Mouse (Mus musculus) hindlimb bud, embryonic 11.5 days (tissue): ENCODE measurements around the gene Golt1b.
A peak's percentile ranks its signal among the peaks of the same experiment; 100 is the strongest.
"Not testable (repeated sequence)": the region's sequence is repeated elsewhere in the genome, so short reads cannot be mapped to it uniquely, and the experiment has no call there.

Experiments
- DNase-seq: peaks from one replicate; pipeline ENCODE4 v3.0.0-alpha.2; 2012; ENCODE audit warnings: low read depth, low spot score; ENCODE audit errors: extremely low spot score

The Golt1b gene

GRCm38 (mm10) chr6:142387011-142387754 lies at the start of gene Golt1b, which contains the start of gene Recql:
Gene Golt1b, plus strand, starts transcription at chr6:142387221.
Gene Recql, minus strand, starts transcription at chr6:142387087.
- DNase-seq: peak; percentile 81

GRCm38 (mm10) chr6:142338961-142339360 lies 48.1 kb upstream of the Golt1b start:
- DNase-seq: no peak

GRCm38 (mm10) chr6:142339576-142339975 lies 47.4 kb upstream of the Golt1b start:
- DNase-seq: no peak

GRCm38 (mm10) chr6:142343561-142343960 lies 43.5 kb upstream of the Golt1b start:
- DNase-seq: no peak

GRCm38 (mm10) chr6:142345440-142346038 lies 41.5 kb upstream of the Golt1b start, which contains the start of gene Pyroxd1:
Gene Pyroxd1, plus strand, starts transcription at chr6:142345654.
- DNase-seq: peak; percentile 79

GRCm38 (mm10) chr6:142346181-142347110 lies 40.6 kb upstream of the Golt1b start:
- DNase-seq: no peak

- DNase-seq: no peak
These were observed 39.3 kb upstream of the Golt1b start for GRCm38 (mm10) chr6:142347431-142348385.

GRCm38 (mm10) chr6:142352099-142352498 lies 34.9 kb upstream of the Golt1b start:
- not testable (repeated sequence) for DNase-seq

- no peak for DNase-seq
These were observed 29.9 kb upstream of the Golt1b start for GRCm38 (mm10) chr6:142357106-142357505.

- DNase-seq: no peak
These were observed 25.0 kb upstream of the Golt1b start for GRCm38 (mm10) chr6:142362036-142362435.

DNA sequence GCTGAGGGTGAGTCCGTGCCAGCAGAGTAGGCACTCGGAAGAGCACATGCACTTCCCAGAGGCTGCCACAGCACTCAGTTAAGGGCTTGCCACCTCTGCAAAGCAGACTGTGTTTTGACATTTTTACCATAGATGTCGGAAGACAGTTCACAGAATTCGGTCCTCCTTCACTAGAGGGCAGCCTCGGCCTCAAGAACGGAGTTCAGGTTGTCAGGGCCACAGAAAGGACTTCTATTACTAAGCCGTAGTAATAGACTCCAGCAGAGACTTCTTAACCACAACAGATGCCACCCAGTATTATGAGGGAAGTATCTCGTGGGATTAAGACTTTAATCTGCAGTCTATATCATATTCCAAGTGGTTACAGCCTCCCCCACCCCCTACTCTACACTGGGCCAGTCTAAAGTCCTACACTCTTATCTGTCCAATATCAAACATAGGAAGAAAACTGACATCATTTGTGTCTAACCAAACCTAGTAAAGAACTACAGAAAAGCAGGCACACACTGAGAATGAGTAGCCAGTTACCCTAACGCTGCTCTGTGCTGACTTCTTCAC lies 23.9 kb upstream of the Golt1b start:
- DNase-seq: no peak

- DNase-seq: no peak
These were observed 21.1 kb upstream of the Golt1b start for GRCm38 (mm10) chr6:142365742-142366472.

DNA sequence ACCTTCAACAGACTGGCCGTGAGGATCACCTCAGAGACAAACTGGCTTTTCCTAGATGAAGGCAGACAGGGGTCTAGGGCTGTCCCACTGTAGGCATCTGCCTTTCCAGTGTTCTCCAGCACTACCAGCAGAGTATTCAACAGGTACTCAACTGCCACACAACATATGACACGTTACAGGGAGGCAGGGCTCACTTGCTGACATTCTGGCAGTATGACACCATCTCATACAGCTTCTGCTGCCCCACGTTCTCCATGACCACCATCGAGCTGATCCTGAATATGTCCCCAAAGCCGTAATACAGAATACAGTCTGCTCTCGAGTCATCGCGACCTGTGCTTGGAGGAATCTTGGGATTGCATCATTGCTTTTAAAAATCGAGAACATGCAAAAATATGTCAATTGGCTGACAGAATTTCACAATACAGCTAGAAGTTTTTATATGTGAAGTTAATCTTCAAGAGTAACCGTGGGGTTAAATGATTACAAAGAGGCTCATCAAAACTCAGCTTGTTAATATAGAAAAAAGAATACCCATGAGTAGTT lies 20.5 kb upstream of the Golt1b start:
- no peak for DNase-seq

GRCm38 (mm10) chr6:142367565-142367964 lies 19.5 kb upstream of the Golt1b start:
- DNase-seq: no peak

GRCm38 (mm10) chr6:142369568-142369967 lies 17.5 kb upstream of the Golt1b start:
- DNase-seq: no peak

DNA sequence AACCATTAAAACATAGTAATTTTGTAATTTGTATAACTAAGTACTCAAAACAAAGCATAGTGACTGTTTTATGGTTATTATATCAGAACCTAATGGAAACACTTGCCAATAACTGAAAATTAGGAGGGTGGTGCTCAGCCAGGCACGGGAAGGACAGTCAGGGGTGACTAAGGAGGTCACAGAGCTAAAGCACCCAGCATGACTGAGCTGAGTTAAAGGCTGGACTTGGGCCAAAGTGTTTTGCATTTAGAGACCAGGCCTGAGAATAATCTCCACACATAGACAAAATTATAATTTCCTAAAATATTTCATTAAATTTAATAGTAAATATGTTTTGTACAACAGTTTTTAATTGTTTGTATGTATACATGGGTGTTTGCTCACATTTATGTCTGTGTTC lies 9.9 kb upstream of the Golt1b start:
- no peak for DNase-seq

DNA sequence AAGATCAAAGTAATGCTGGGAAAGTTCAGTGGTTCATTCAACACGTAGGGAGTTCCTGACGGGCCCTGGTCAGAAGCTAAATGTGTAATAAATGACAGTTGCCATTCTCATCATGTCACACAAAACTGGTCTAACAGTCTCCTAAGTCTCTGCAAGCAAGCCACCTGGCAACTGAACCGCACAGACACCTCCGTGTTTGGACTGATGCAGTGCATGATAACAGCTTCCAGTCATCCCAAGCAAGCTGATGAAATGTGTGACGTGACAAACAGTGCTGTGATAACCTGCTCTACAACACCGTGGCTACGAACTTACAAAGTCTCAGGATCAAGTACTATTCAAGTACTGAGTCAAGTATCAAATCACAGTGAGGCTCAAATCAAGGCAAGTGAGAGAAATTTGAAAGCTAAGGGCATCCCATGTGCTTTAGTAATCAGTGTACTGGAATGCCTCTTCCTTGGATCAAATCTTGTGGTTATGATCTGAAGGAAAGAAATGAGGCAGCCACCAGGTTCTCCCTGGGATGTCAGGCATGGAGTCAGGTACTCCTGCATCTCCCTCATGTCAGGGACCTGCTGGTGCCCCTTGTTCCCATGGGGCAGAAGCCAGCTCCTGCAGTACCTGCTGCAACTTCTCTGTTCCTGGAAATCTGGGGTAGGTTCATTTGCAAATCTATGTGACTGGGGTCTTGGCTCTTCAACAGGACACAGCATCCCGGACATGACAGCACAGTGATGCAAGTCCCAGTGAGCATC lies 8.3 kb upstream of the Golt1b start:
- DNase-seq: no peak

GRCm38 (mm10) chr6:142379961-142380360 lies 7.1 kb upstream of the Golt1b start:
- DNase-seq: no peak
